ENCODE assay signal across 35 mouse cellular contexts in the genomic region with DNA sequence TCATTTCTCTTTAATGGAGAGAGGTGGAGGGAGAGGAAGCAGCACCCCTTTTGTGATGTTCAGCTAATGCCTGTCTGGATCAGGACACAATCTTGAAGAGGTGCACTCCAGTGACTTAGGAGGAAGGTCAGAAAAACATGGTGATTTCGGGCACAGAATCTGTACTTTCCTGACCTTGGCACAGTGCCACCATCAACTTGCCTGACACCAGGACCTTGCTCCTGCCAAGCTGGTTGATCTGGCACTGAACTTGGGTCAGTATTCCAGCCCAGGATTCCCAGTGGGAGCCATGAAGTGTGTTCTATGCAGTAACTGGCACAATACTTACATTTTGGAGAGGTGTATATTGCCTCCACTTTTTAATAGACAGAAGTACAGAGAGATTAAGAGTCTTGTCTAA. TPM values are rescaled to one million over a fixed set of nuclear protein-coding genes. Genes with fewer than 3 reads are reported as not detected.
DNase-seq lines count a peak whose midpoint lies in the region; ATAC-seq and TF ChIP-seq lines count a peak whose summit lies in the region.
"Had no signal": no experiment of that assay in that cellular context is flagged by ENCODE, and none has a peak within 500 bp of the region (broad histone marks: within the 10 kb centered on the region; RNA-seq: fewer than 3 reads in every experiment).

No protein-coding gene starts in this region.

- no peak overlapping the region for H3K9ac ChIP-seq in liver, adult 2 months (ENCODE audit: low read depth, low read length)
- no peak overlapping the region for H3K9ac ChIP-seq in liver, embryonic 11.5 days (ENCODE audit: low read depth, low read length)
- no peak overlapping the region for H3K9ac ChIP-seq in intestine, postnatal 0 days (ENCODE audit: low read depth, low read length)
- H3K9ac ChIP-seq: forebrain, embryonic 12.5 days; forebrain, postnatal 0 days; heart, embryonic 13.5 days; hindbrain, embryonic 14.5 days; limb, embryonic 15.5 days; neural tube, embryonic 12.5 days had no signal

- H3K4me3 ChIP-seq in liver, adult 2 months (ENCODE audit: insufficient read depth, low read depth, low read length) = no peak overlapping the region
- no peak overlapping the region for H3K4me3 ChIP-seq in liver, embryonic 11.5 days (ENCODE audit: low read depth, low read length)
- no peak overlapping the region for H3K4me3 ChIP-seq in intestine, postnatal 0 days (ENCODE audit: low read depth, low read length)
- H3K4me3 ChIP-seq: forebrain, embryonic 12.5 days; heart, embryonic 13.5 days; limb, embryonic 10.5 days; limb, embryonic 15.5 days; myocyte; neural tube, embryonic 12.5 days had no signal

- TF ChIP-seq POLR2A in liver, adult 2 months (IDR thresholded peaks at IDR 0.05; ENCODE audit: extremely low read depth, insufficient read depth, low read length) = no peak

- no peaks in the 10 kb centered on the region for H3K27me3 ChIP-seq in liver, adult 2 months (ENCODE audit: control insufficient read depth, insufficient read depth, low read length)
- no peaks in the 10 kb centered on the region for H3K27me3 ChIP-seq in liver, embryonic 11.5 days (replicated peaks; ENCODE audit: control insufficient read depth, insufficient read depth, low read length)
- no peaks in the 10 kb centered on the region for H3K27me3 ChIP-seq in intestine, postnatal 0 days (replicated peaks; ENCODE audit: control insufficient read depth, insufficient read depth, low read length)
- H3K27me3 ChIP-seq: forebrain, embryonic 12.5 days; heart, embryonic 13.5 days; limb, embryonic 15.5 days; neural tube, embryonic 12.5 days had no signal

- no peak for ATAC-seq in liver, embryonic 11.5 days (replicated peaks; ENCODE audit: low FRiP score)
- ATAC-seq in intestine, postnatal 0 days = no peak
- ATAC-seq: forebrain, postnatal 0 days had no signal

- TF ChIP-seq CTCF in liver, adult 2 months (IDR thresholded peaks at IDR 0.05; ENCODE audit: low read depth, low read length) = no peak
- TF ChIP-seq CTCF in intestine, postnatal 0 days (IDR thresholded peaks at IDR 0.05; ENCODE audit: low read depth) = no peak

- no peaks in the 10 kb centered on the region for H3K36me3 ChIP-seq in liver, adult 2 months (ENCODE audit: control insufficient read depth, insufficient read depth, low read length)
- H3K36me3 ChIP-seq in liver, embryonic 11.5 days (ENCODE audit: control insufficient read depth, insufficient read depth, low read length) = no peaks in the 10 kb centered on the region
- no peaks in the 10 kb centered on the region for H3K36me3 ChIP-seq in intestine, postnatal 0 days (ENCODE audit: control insufficient read depth, insufficient read depth)
- H3K36me3 ChIP-seq: forebrain, embryonic 12.5 days; heart, embryonic 13.5 days; limb, embryonic 10.5 days; limb, embryonic 15.5 days; neural tube, embryonic 12.5 days had no signal

- H3K4me1 ChIP-seq in liver, adult 2 months (ENCODE audit: control insufficient read depth, insufficient read depth, low read length) = peaks cover 9% of the 10 kb centered on the region
- no peaks in the 10 kb centered on the region for H3K4me1 ChIP-seq in liver, embryonic 11.5 days (replicated peaks; ENCODE audit: control insufficient read depth, insufficient read depth, low read length)
- H3K4me1 ChIP-seq in intestine, postnatal 0 days (replicated peaks; ENCODE audit: control insufficient read depth, insufficient read depth, low read length) = no peaks in the 10 kb centered on the region
- H3K4me1 ChIP-seq: forebrain, embryonic 12.5 days; heart, embryonic 13.5 days; limb, embryonic 10.5 days; limb, embryonic 15.5 days; neural tube, embryonic 12.5 days had no signal

- H3K4me2 ChIP-seq in liver, embryonic 11.5 days = no peak overlapping the region
- H3K4me2 ChIP-seq in intestine, postnatal 0 days (replicated peaks; ENCODE audit: low read depth) = no peak overlapping the region
- H3K4me2 ChIP-seq: forebrain, embryonic 12.5 days; heart, embryonic 13.5 days; hindbrain, embryonic 14.5 days; limb, embryonic 15.5 days; midbrain, embryonic 11.5 days; neural tube, embryonic 12.5 days had no signal

- H3K9me3 ChIP-seq in liver, embryonic 11.5 days (ENCODE audit: control insufficient read depth, low read length) = no peaks in the 10 kb centered on the region
- no peaks in the 10 kb centered on the region for H3K9me3 ChIP-seq in intestine, postnatal 0 days (ENCODE audit: control insufficient read depth)
- H3K9me3 ChIP-seq: forebrain, embryonic 12.5 days; heart, embryonic 13.5 days; limb, embryonic 10.5 days; limb, embryonic 15.5 days; neural tube, embryonic 12.5 days had no signal

- peak; percentile 14 to 75 for DNase-seq in adrenal gland, adult (ENCODE audit: inconsistent age in 2 of 2, low spot score in 1 of 2)
- DNase-seq in adrenal gland, postnatal 4 days (ENCODE audit: low spot score in 2 of 2) = no peak
- peak; percentile 96 for DNase-seq in liver, adult 2 months (ENCODE audit: extremely low read depth, low read depth, low spot score)
- no peak for DNase-seq in liver, embryonic 11.5 days (ENCODE audit: low spot score)
- peak; percentile 51 to 59 for DNase-seq in adrenal gland, postnatal 36 days
- DNase-seq in kidney, postnatal 36 days = peak; percentile 17 to 64
- no peak for DNase-seq in left cerebral cortex, adult 9 months (ENCODE audit: low spot score in 2 of 2)
- DNase-seq: cerebellum, adult 2 months; cerebellum, postnatal 14 days; forebrain, postnatal 0 days; gastrocnemius, postnatal 10 days; heart, postnatal 10 days; layer of hippocampus, postnatal 36 days; lung, postnatal 36 days; right cerebral cortex, adult 18-20 months; thymus, postnatal 25 days had no signal

- H3K79me2 ChIP-seq in liver, adult 2 months (ENCODE audit: control insufficient read depth, insufficient read depth, low read length) = no peaks in the 10 kb centered on the region

- 6% methylated on average over 1 of the region's 1 CpGs for WGBS in liver, adult 2 months
- WGBS in liver, embryonic 11.5 days = 72% methylated on average over 1 of the region's 1 CpGs
- WGBS in intestine, postnatal 0 days = 39% methylated on average over 1 of the region's 1 CpGs

- H3K27ac ChIP-seq in liver, adult 2 months (replicated peaks; ENCODE audit: insufficient read depth, low read depth, low read length) = no peak overlapping the region
- H3K27ac ChIP-seq in liver, embryonic 11.5 days (ENCODE audit: low read depth, low read length) = no peak overlapping the region
- no peak overlapping the region for H3K27ac ChIP-seq in intestine, postnatal 0 days (ENCODE audit: low read depth, low read length)
- H3K27ac ChIP-seq: forebrain, embryonic 12.5 days; heart, embryonic 13.5 days; hindbrain, embryonic 14.5 days; kidney, postnatal 0 days; limb, embryonic 10.5 days; limb, embryonic 15.5 days; neural tube, embryonic 12.5 days had no signal

RNA-seq across cellular contexts. Expression of gene Cyp2b10, which starts 2.3 kb away (rescaled TPM):
- 1 to 10 TPM in 1 of 2 experiments, under 1 TPM in 1; 0.14 to 1.2 TPM for total RNA-seq in adrenal gland, postnatal 4 days (2021)
- 95.3 and 137 TPM in 2 replicates for total RNA-seq in liver, adult 2 months (2014; rRNA removed)
- 21.6 and 78.3 TPM in 2 replicates for polyA plus RNA-seq in liver, adult 2 months (2012; rRNA removed)
- polyA plus RNA-seq in liver, embryonic 11.5 days (2014; fragmentation: Nextera tagmentation; extraction: Ambion mirVana) = not detected in 2 replicates
- total RNA-seq in adrenal gland, postnatal 36 days (2021) = 1 to 10 TPM; 3.9 to 7.6 TPM
- 0.13 and 0.29 TPM in 2 replicates for polyA plus RNA-seq in intestine, postnatal 0 days (2015; fragmentation: Nextera tagmentation; extraction: Ambion mirVana)
- total RNA-seq: CH12.LX; ES-E14; forebrain, postnatal 0 days; gastrocnemius, postnatal 10 days; hematopoietic stem cell, adult 5-6 weeks; left cerebral cortex, postnatal 10 days; megakaryocyte, adult 5-6 weeks; midbrain, postnatal 0 days had no signal
- polyA plus RNA-seq: brain, embryonic 14.5 days; C2C12; cerebellum, adult 2 months; embryonic facial prominence, embryonic 14.5 days; forebrain, embryonic 12.5 days; forebrain, postnatal 0 days; heart, embryonic 13.5 days; hindbrain, embryonic 14.5 days; kidney, postnatal 0 days; limb, embryonic 10.5 days; limb, embryonic 15.5 days; midbrain, embryonic 11.5 days; midbrain, postnatal 0 days; neural tube, embryonic 12.5 days had no signal

Comparison
In these comparisons a context has a peak if more than half of its experiments do, and no peak if none do; other contexts are left out.
1. DNase-seq: peak in adrenal gland, adult (2 of 2), liver, adult 2 months (single experiment), adrenal gland, postnatal 36 days (2 of 2) and kidney, postnatal 36 days (2 of 2); none in adrenal gland, postnatal 4 days (0 of 2), liver, embryonic 11.5 days (single experiment) and left cerebral cortex, adult 9 months (0 of 2).
2. RNA of gene Cyp2b10, which starts 2.3 kb away (total RNA-seq): 95.3 to 137 TPM in liver, adult 2 months; 3.9 to 7.6 TPM in adrenal gland, postnatal 36 days and 0.14 to 1.2 TPM in adrenal gland, postnatal 4 days; every median in the first group is over 10 times any median in the second.